Mouse (Mus musculus) bone marrow macrophage, adult 2 months (primary cell): ENCODE measurements around the gene Rassf1. TPM values are rescaled to one million over a fixed set of nuclear protein-coding genes. Genes with fewer than 3 reads are reported as not detected.
"Not testable (repeated sequence)": the region's sequence is repeated elsewhere in the genome, so short reads cannot be mapped to it uniquely, and the experiment has no call there.

Experiments
- H3K27ac ChIP-seq: 2 replicates; pipeline ENCODE4 v1.5.1; 2012; ENCODE audit warnings: low read depth, low read length; ENCODE audit not compliant: insufficient read depth
- H3K4me1 ChIP-seq: 2 replicates; pipeline ENCODE4 v1.6.1; 2012; ENCODE audit warnings: low read length; ENCODE audit not compliant: control insufficient read depth, insufficient read depth
- H3K4me3 ChIP-seq: 2 replicates; pipeline ENCODE4 v1.5.1; 2012; ENCODE audit warnings: mild to moderate bottlenecking, low read length, moderate library complexity; ENCODE audit not compliant: insufficient read depth
- CTCF ChIP-seq: IDR thresholded peaks from 2 replicates; pipeline ENCODE4 v1.5.1; 2012; ENCODE audit warnings: low read depth, mild to moderate bottlenecking, low read length, moderate library complexity
- POLR2A ChIP-seq: IDR thresholded peaks from 2 replicates; pipeline ENCODE4 v1.6.1; 2012; ENCODE audit warnings: mild to moderate bottlenecking, low read depth, low read length, borderline replicate concordance
- polyA plus RNA-seq: library from polyadenylated mRNA; stranded (reverse); fragments of >200 nt; gene quantifications from 2 replicates; pipeline ENCODE4 v1.2.4, GENCODE M21; 2012; ENCODE audit not compliant: missing spikeins, insufficient read depth, insufficient read length

Gene Rassf1
- polyA plus RNA-seq, 1 experiment: 46.2 TPM

GRCm38 (mm10) chr9:107555701-107556100, 4.3 kb downstream of the Rassf1 start:
- no peak for TF ChIP-seq CTCF
- no peak for TF ChIP-seq POLR2A
- peak overlapping the region; percentile 95 for H3K27ac ChIP-seq
- H3K4me1 ChIP-seq: peaks cover 28% of the 10 kb centered on the region
- peak overlapping the region; percentile 83 for H3K4me3 ChIP-seq

GRCm38 (mm10) chr9:107556346-107556745, 5.0 kb downstream of the Rassf1 start:
- H3K4me3 ChIP-seq: peak overlapping the region; percentile 83
- TF ChIP-seq CTCF: no peak
- TF ChIP-seq POLR2A: no peak
- peaks cover 24% of the 10 kb centered on the region for H3K4me1 ChIP-seq

GRCm38 (mm10) chr9:107563029-107563581, 11.8 kb downstream of the Rassf1 start, which contains the start of gene Tusc2:
Tusc2 (plus strand) TSS chr9:107563255.
- H3K4me3 ChIP-seq: peak within 1 kb of the TSS; percentile 87
- TF ChIP-seq CTCF: no peak
- TF ChIP-seq POLR2A: no peak
- H3K27ac ChIP-seq: peak within 1 kb of the TSS; percentile 51
- H3K4me1 ChIP-seq: peaks cover 27% of the 10 kb centered on the region

More at GRCm38 (mm10) chr9:107556346-107556745, 5.0 kb downstream of the Rassf1 start:
- peak overlapping the region; percentile 95 for H3K27ac ChIP-seq

GRCm38 (mm10) chr9:107565556-107565955, 14.2 kb downstream of the Rassf1 start:
- not testable (repeated sequence) for H3K27ac ChIP-seq, H3K4me3 ChIP-seq
- peaks cover 36% of the 10 kb centered on the region for H3K4me1 ChIP-seq

- peaks cover 43% of the 10 kb centered on the region for H3K4me1 ChIP-seq
- H3K27ac ChIP-seq: peak overlapping the region; percentile 35; the same call in 1 of the 2 replicates
- TF ChIP-seq CTCF (peak; percentile 66), POLR2A (no peak)
- H3K4me3 ChIP-seq: no peak overlapping the region
Measured at GRCm38 (mm10) chr9:107566041-107566709, 14.8 kb downstream of the Rassf1 start.

GRCm38 (mm10) chr9:107566855-107567254, 15.5 kb downstream of the Rassf1 start:
- Histone ChIP-seq H3K27ac (peak overlapping the region; percentile 35), H3K4me1 (peaks cover 49% of the 10 kb centered on the region), H3K4me3 (no peak overlapping the region)
- TF ChIP-seq POLR2A: no peak
- no peak for TF ChIP-seq CTCF

- Histone ChIP-seq H3K4me3 (peak within 1 kb of the TSS; percentile 85), H3K27ac (peak within 1 kb of the TSS; percentile 76), H3K4me1 (peaks cover 51% of the 10 kb centered on the region)
- TF ChIP-seq POLR2A: no peak
- no peak for TF ChIP-seq CTCF
Measured at GRCm38 (mm10) chr9:107567702-107568319, 16.5 kb downstream of the Rassf1 start, which contains the start of gene Hyal2. Hyal2 (plus strand) TSS chr9:107567945.

GRCm38 (mm10) chr9:107568331-107569261, 17.2 kb downstream of the Rassf1 start:
- TF ChIP-seq CTCF (no peak), POLR2A (no peak)
- H3K4me1 ChIP-seq: peaks cover 56% of the 10 kb centered on the region

GRCm38 (mm10) chr9:107569270-107569669, 17.9 kb downstream of the Rassf1 start:
- H3K4me3 ChIP-seq: peak overlapping the region; percentile 85
- TF ChIP-seq POLR2A (no peak), CTCF (no peak)
- peak overlapping the region; percentile 46 for H3K27ac ChIP-seq
- H3K4me1 ChIP-seq: peaks cover 54% of the 10 kb centered on the region

More at GRCm38 (mm10) chr9:107568331-107569261, 17.2 kb downstream of the Rassf1 start:
- Histone ChIP-seq H3K4me3 (peak overlapping the region; percentile 85), H3K27ac (peak overlapping the region; percentile 76)

GRCm38 (mm10) chr9:107570016-107570415, 18.7 kb downstream of the Rassf1 start:
- Histone ChIP-seq H3K4me3 (peak overlapping the region; percentile 85), H3K4me1 (peaks cover 60% of the 10 kb centered on the region), H3K27ac (no peak overlapping the region)
- TF ChIP-seq POLR2A (no peak), CTCF (no peak)
